Mouse (Mus musculus) layer of hippocampus, postnatal 10 days (tissue): ENCODE results near the gene Rasl12. TPM values are rescaled to one million over a fixed set of nuclear protein-coding genes. Genes with fewer than 3 reads are reported as not detected.

Experiments
- DNase-seq, 2 experiments: peaks; one replicate each; pipeline ENCODE4 v3.0.0; 2021; ENCODE audit warnings: low spot score in 2 of 2
- total RNA-seq, 2 experiments: library from RNA; stranded (reverse); gene quantifications; 2 replicates each; pipeline ENCODE4 v1.2.3; 2021

The Rasl12 gene
- total RNA-seq, 2 experiments from 2014 or later = 4.1 to 5.3 TPM

- peak; percentile 63 to 72 for DNase-seq
These were observed 5.5 kb upstream of the Rasl12 start for GRCm38 (mm10) chr9:65392638-65393364.

GRCm38 (mm10) chr9:65393606-65394005, 4.7 kb upstream of the Rasl12 start:
- no peak for DNase-seq

GRCm38 (mm10) chr9:65394360-65394759, 3.9 kb upstream of the Rasl12 start:
- DNase-seq = no peak

GRCm38 (mm10) chr9:65399934-65400333, 1.6 kb downstream of the Rasl12 start:
- no peak for DNase-seq

GRCm38 (mm10) chr9:65404331-65405183, 6.3 kb downstream of the Rasl12 start:
- DNase-seq = peak; percentile 74 to 77

- no peak for DNase-seq
These were observed 6.8 kb downstream of the Rasl12 start for GRCm38 (mm10) chr9:65405184-65405449.

- no peak for DNase-seq
These were observed 9.0 kb downstream of the Rasl12 start for GRCm38 (mm10) chr9:65407327-65407726.

- no peak for DNase-seq
These were observed 9.6 kb downstream of the Rasl12 start for GRCm38 (mm10) chr9:65407861-65408260.

- no peak for DNase-seq
These were observed 10.6 kb downstream of the Rasl12 start for GRCm38 (mm10) chr9:65408871-65409295.

GRCm38 (mm10) chr9:65410378-65410777, 12.1 kb downstream of the Rasl12 start:
- DNase-seq = no peak

- no peak for DNase-seq
These were observed 13.0 kb downstream of the Rasl12 start for GRCm38 (mm10) chr9:65411326-65411725.

GRCm38 (mm10) chr9:65417738-65418137, 19.4 kb downstream of the Rasl12 start:
- no peak for DNase-seq

GRCm38 (mm10) chr9:65419633-65420032, 21.3 kb downstream of the Rasl12 start:
- no peak for DNase-seq

GRCm38 (mm10) chr9:65422760-65423501, 24.6 kb downstream of the Rasl12 start, which contains the start of gene Slc51b:
Slc51b (minus strand) TSS chr9:65422955.
- DNase-seq = no peak

- no peak for DNase-seq
These were observed 26.1 kb downstream of the Rasl12 start for GRCm38 (mm10) chr9:65424393-65424792.

GRCm38 (mm10) chr9:65427511-65427910, 29.2 kb downstream of the Rasl12 start:
- DNase-seq = no peak

- no peak for DNase-seq
These were observed 29.7 kb downstream of the Rasl12 start for GRCm38 (mm10) chr9:65428003-65428402.

- no peak for DNase-seq
These were observed 32.1 kb downstream of the Rasl12 start for GRCm38 (mm10) chr9:65430401-65430800.

GRCm38 (mm10) chr9:65430921-65431320, 32.6 kb downstream of the Rasl12 start:
- DNase-seq = no peak

GRCm38 (mm10) chr9:65432236-65432635, 33.9 kb downstream of the Rasl12 start:
- peak; percentile 93 to 95 for DNase-seq

GRCm38 (mm10) chr9:65434140-65434539, 35.8 kb downstream of the Rasl12 start:
- peak; percentile 49 to 57 for DNase-seq

- DNase-seq = no peak
These were observed 36.9 kb downstream of the Rasl12 start for GRCm38 (mm10) chr9:65435211-65435610.
